Mouse (Mus musculus) cortical plate, adult 2 months (tissue): Measurements from ENCODE around the gene Aqp7. TPM values are rescaled to one million over a fixed set of nuclear protein-coding genes. Genes with fewer than 3 reads are reported as not detected.
"Not testable (repeated sequence)": the region's sequence is repeated elsewhere in the genome, so short reads cannot be mapped to it uniquely, and the experiment has no call there.

ENCODE experiments used
- H3K27ac ChIP-seq: fragments of 200-500 bp; 2 replicates; pipeline ENCODE4 v1.5.1; 2012; ENCODE audit warnings: low read length, control low read depth, inconsistent platforms; ENCODE audit not compliant: insufficient read depth
- H3K4me1 ChIP-seq: fragments of 200-500 bp; 2 replicates; pipeline ENCODE4 v1.6.1; 2011; ENCODE audit warnings: low read length; ENCODE audit not compliant: control insufficient read depth, insufficient read depth
- H3K4me3 ChIP-seq: fragments of 200-500 bp; 2 replicates; pipeline ENCODE4 v1.5.1; 2011; ENCODE audit warnings: mild to moderate bottlenecking, low read length, control low read depth; ENCODE audit not compliant: insufficient read depth
- CTCF ChIP-seq: fragments of 200-500 bp; IDR thresholded peaks from 2 replicates; pipeline ENCODE4 v1.5.1; 2011; ENCODE audit warnings: mild to moderate bottlenecking, control low read depth, low read length; ENCODE audit not compliant: insufficient read depth; ENCODE audit errors: extremely low read depth
- POLR2A ChIP-seq: fragments of 200-500 bp; IDR thresholded peaks from 2 replicates; pipeline ENCODE4 v1.6.1; 2011; ENCODE audit warnings: mild to moderate bottlenecking, low read length, control low read depth; ENCODE audit not compliant: insufficient read depth; ENCODE audit errors: extremely low read depth
- polyA plus RNA-seq: library from polyadenylated mRNA; depleted of rRNA; stranded (reverse); fragments of >200 nt; gene quantifications from 2 replicates; pipeline ENCODE4 v1.2.3, GENCODE M21; 2012

Gene Aqp7
- polyA plus RNA-seq, 1 experiment: not detected

DNA sequence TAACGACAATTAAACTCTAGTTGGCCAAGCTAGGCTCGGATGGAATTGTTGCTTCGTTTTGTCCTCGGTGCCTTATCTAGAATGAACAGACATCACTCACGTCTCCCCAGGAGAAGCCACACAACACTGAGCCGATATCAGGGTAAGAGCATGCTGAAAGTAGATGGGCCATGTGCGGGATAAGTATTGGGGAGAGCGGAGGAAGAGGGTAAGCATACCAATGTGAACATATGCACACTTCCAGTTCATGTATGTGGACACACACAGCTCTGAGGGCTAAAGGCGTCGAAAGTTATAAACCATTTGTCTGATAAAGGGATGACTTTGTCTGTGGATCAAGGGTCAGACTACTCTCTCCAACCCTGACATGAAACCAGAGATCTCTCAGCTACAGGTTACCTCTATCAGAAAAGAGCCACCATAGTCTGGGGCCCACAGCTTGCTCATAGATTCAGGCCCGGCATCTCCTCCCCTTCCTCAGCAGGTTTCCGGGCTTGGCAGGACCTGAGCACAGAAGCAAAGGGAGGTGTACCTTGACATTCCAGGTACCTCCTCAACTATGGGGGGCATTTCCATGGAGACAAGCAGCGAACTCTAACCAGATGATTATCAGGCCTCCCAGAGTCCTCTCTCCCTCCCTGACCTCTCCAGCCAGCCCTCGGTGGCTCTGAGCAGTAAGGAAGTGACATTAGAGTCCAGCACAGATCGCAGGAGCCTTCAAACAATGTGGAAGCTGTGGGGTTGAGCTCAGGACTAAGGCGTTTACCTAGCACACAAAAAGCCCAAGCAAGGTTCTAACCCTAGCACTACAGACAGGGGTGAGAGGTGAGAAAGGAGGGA, 39.7 kb upstream of the Aqp7 start:
- Histone ChIP-seq H3K4me3 (no peak overlapping the region), H3K27ac (no peak overlapping the region), H3K4me1 (no peaks in the 10 kb centered on the region)
- no peak for TF ChIP-seq POLR2A
- no peak for TF ChIP-seq CTCF

DNA sequence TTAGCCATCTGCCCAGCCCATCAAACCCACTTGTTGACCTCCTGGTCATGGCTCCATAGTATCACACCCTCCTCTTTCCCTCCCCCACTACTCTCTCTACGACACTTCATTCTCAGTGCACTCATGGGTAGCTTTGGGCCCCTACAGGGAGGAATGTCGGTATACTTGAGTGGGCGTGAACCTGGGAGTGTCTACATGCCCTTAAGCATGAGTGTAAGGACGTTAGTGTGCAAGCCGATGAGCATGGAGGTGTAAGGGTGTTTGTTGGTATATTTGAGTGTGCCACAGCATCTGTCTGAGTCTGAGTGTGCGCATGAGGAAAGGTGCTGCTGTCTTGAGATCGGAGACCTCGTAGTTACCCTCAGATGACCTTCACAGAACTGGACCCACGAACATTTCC, 39.0 kb upstream of the Aqp7 start:
- H3K4me3 ChIP-seq: no peak overlapping the region
- TF ChIP-seq CTCF (no peak), POLR2A (no peak)
- H3K4me1 ChIP-seq: no peaks in the 10 kb centered on the region
- no peak overlapping the region for H3K27ac ChIP-seq

DNA sequence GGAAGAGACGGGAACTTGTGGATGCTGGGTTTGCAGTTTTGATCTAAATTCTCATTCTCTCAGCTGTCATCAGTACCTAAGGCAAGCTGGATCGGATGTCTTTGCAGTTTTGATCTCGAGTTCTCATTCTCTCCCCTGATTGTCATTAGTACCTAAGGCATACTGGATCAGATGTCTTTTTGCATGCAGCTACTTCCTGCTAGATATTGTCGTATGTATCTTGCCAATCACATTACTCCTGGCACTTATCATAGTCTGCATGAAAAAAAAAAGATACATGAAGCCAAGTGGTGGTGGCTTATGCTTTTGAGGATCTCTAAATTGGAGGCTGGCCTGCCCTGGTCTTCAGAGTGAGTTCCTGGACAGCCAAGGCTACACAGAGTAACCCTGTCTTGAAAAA, 36.9 kb upstream of the Aqp7 start:
- Histone ChIP-seq H3K4me3 (no peak overlapping the region), H3K27ac (no peak overlapping the region), H3K4me1 (no peaks in the 10 kb centered on the region)
- TF ChIP-seq POLR2A (no peak), CTCF (no peak)

DNA sequence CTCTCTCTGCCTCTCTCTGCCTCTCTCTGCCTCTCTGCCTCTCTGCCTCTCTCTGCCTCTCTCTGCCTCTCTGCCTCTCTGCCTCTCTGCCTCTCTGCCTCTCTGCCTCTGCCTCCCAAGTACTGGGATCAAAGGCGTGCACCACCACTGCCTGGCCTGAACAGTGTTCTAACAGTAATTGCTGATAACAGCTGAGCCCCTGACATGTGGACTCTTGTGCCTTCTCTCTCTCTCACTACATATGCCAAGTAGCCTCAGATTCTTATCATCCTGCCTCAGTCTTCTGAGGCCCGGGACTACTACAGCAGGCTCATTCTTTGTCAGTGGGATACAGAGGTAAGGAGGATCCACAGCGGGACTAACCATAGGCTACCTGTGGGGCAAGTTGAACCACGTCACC, 34.9 kb upstream of the Aqp7 start:
- not testable (repeated sequence) for H3K4me1 ChIP-seq, H3K4me3 ChIP-seq, H3K27ac ChIP-seq

DNA sequence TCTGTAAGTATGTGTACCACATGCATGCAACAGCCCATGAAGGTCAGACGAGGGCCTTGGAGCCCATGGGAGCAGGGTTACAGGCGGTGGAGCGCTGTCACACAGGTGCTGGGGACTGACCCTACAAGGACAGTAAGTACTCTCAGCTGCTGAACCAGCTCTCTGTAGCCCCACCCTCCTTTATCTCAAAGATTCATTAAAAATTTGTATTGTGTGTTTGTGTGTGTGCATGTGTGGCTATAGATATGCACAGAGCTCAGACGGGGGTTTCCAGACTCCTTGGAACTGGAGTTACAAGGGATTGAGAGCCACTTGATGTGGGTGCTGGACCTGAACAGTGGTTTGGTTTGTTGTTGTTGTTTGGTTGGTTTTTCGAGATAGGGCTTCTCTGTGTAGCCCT, 33.8 kb upstream of the Aqp7 start:
- Histone ChIP-seq H3K4me1 (no peaks in the 10 kb centered on the region), H3K27ac (no peak overlapping the region), H3K4me3 (no peak overlapping the region)
- TF ChIP-seq POLR2A (no peak), CTCF (no peak)

DNA sequence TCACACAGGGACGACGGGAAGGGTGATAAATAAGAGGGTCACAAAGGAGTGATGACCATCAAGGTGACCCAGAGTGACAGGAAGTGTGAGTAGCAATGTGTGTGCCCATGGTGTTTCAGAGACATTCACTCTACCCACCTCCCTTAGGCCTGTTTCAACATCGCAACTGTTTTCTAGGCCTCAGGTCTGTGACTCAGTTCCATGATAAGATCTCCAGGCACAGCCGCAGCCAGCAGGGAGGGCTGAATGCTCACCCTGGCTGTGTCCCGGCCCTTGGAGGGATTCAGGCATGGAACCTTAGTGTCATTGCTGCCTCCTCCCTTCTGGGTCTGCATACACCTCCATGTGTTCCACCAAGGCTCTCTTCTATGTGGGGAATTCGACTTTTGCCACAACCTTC, 30.8 kb upstream of the Aqp7 start:
- TF ChIP-seq CTCF (no peak), POLR2A (no peak)
- Histone ChIP-seq H3K4me3 (no peak overlapping the region), H3K4me1 (no peaks in the 10 kb centered on the region), H3K27ac (no peak overlapping the region)

DNA sequence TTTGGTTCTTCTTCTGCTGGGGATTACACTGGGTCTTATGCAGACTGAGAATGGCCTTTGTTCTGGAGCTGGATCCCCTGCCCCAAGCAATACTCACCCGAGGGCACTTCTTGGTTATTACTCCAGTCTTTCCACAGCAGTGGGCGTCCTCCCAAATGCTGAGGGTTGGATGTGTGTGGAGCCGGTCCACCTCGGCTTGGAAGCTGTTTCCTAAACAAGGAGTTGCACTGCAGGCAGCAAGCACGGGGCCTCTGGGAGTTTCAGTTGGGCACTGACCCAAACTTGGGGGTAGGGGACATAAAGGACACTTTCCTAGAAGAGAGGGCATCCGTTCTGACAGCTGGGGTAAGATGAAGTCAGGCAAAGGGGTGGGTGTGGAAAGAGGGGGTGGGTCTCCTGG, 26.5 kb upstream of the Aqp7 start:
- Histone ChIP-seq H3K4me1 (no peaks in the 10 kb centered on the region; the same call in 1 of the 2 replicates), H3K4me3 (no peak overlapping the region), H3K27ac (no peak overlapping the region)
- no peak for TF ChIP-seq CTCF
- TF ChIP-seq POLR2A: no peak

DNA sequence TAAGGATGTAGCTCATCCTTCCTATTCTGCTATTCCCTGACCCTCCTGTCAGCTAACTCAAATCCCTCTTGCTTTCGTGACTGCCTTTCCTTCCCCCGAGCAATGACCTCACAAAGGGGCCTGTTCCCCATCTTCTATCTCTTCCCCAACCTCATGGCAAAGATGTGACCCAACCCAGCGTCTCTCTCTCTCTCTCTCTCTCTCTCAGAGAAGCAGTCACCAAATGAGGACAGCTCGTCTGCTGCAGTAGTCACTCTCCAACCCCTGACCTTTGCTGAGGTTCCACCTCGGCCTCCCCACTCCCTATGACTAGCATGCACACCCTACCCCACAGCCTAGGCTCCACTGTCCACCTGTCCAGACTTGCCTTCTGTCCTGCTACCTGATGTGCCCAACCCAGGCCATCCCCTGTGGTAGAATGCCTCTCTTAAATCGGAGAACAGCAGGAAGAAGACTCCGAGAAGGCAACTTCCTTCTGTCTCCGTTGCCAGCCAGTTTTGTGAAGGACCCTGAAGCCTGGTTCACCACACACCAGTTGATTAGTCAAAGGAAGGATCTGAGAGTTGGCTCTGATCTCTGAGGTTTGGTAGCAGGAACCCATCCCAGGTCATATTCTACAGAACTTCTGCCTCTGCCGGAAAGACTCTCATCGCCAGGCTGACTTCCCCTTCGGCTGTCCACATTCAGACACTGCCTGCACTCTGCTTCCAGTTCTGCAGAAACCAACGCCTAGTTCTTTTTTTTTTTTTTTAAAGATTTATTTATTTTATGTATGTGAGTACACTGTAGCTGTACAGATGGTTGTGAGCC, 25.3 kb upstream of the Aqp7 start:
- Histone ChIP-seq H3K27ac (no peak overlapping the region), H3K4me3 (no peak overlapping the region), H3K4me1 (no peaks in the 10 kb centered on the region; the same call in 1 of the 2 replicates)
- TF ChIP-seq POLR2A: no peak
- TF ChIP-seq CTCF: no peak

DNA sequence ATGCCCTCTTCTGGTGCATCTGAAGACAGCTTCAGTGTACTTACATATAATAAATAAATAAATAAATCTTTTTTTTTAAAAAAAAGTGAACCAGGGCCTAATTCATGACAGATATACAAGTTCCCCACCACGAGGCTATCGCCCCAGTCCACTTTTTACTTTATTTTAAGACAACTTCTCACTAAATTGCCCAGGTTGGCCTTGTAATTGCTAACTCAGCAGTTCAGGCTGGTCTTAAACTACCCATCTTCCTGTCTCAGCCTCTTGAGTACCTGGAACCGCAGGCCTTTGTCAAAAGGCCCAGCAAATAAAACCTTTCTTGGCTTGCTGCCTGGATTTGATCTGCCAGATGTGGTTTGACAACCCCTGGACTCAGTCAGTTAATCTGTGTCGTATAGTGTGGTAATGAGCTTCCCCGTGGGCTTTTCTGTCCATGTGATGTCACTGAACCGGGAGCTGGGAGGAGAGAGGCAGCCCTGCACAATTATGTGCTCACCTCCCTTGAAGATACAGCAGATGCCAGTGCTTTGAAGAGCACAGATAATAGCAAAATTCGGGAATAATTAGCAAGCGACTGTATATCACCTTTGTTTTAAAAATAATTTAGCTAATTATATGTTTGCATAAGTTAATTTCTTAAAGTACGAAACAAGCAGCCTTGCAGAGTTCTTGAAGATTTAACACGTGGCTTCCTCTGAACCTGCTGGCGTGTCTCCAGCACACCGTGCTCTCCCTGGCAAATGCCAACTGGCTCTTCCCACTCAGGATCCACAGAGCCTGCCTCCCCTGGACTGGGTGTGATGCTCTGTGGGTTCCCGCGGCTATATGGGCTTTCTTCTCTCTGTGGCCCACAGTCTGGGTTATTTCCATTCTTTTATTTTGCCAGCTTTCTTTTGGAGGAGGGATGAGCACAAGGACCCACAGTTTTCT, 23.8 kb upstream of the Aqp7 start:
- no peak for TF ChIP-seq POLR2A
- TF ChIP-seq CTCF: no peak
- H3K4me3 ChIP-seq: no peak overlapping the region
- H3K4me1 ChIP-seq: no peaks in the 10 kb centered on the region; the same call in 1 of the 2 replicates
- H3K27ac ChIP-seq: no peak overlapping the region
